Mouse (Mus musculus): ENCODE data around the gene Sall4.

Gene Sall4

GRCm38 (mm10) chr2:168767582-168767981, at the start of gene Sall4:
Gene Sall4, minus strand, starts transcription at chr2:168767943.
- no peak for DNase-seq (ENCODE audit: low read depth, low spot score)

- DNase-seq (ENCODE audit: low read depth, low spot score), result no peak
Observed at GRCm38 (mm10) chr2:168813243-168813642, 45.5 kb upstream of the Sall4 start.

DNA sequence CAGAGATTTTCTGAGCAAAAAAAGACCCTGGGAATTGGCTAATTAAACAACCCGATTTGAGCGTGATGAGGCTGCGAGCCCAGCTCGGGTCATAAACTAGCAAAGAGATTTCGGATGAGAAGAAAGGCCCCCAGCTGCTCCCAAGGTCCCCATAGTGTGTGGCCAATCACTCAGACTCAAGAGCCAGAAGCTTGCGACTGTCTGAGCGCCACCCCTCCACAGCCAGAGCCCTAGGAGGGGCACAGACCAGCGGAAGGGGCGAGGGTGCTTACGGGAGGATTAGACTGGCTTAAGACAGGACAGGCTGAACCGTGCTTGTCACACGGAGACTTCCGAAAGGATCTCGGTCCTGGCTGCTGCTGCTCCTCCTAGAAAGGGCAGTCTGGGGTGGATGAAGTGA, 42.2 kb upstream of the Sall4 start:
- DNase-seq (ENCODE audit: low read depth, low spot score), result peak; percentile 1

- no peak for DNase-seq (ENCODE audit: low read depth, low spot score)
Observed at GRCm38 (mm10) chr2:168807681-168808080, 39.9 kb upstream of the Sall4 start.

DNA sequence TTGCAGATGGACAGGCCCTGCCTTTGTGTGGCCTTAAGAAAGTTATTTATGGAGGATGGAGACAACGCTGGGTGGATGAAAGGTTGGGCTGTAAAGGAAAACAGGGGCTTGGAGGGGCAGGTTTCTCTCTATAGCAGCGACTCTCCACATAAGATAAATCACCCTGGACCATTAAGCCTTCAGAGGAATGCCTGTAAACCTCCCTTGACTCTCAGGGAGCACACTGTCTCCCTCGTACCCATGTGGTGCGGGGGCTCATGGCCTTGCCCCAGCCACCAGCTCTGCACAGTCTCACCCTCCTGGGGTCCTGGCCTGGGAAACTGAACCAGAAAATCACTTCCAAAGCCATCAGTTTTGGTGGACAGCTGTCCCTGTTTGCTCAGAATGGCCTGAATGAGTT, 36.1 kb upstream of the Sall4 start:
- DNase-seq (ENCODE audit: low read depth, low spot score), result no peak

GRCm38 (mm10) chr2:168799326-168799725, 31.6 kb upstream of the Sall4 start:
- no peak for DNase-seq (ENCODE audit: low read depth, low spot score)

GRCm38 (mm10) chr2:168798921-168799320, 31.2 kb upstream of the Sall4 start:
- no peak for DNase-seq (ENCODE audit: low read depth, low spot score)

DNA sequence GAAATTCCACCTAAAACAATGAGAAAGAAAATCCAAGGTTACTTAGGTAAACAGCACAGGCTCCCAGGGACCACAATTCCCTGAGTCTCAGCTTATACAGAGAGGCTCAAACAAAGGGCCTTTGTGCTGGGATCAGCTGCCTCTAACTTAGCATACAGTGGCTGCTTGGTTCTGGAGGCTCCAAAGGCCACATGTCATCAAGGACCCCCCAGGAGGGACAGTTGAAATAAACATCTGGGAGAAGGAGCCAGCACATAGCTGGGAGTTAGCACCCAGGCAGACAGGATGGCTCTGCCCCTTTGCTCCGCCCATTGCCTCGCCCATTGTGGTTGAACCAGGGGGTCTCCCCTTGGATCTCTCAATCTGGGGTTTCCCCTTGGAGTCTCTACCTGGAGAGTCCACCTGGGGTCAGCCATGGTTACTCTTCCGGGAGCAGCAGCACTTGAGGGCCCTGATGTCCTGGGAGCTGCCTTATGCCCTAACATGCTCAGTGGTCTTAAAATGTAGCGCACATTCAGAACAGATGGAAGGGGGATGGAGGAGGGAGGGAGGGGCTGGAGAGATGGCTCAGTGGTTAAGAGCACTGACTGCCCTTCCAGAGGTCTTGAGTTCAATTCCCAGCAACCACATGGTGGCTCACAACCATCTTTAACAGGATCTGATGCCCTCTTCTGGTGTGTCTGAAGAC, 23.5 kb upstream of the Sall4 start:
- DNase-seq (ENCODE audit: low read depth, low spot score), result no peak

DNA sequence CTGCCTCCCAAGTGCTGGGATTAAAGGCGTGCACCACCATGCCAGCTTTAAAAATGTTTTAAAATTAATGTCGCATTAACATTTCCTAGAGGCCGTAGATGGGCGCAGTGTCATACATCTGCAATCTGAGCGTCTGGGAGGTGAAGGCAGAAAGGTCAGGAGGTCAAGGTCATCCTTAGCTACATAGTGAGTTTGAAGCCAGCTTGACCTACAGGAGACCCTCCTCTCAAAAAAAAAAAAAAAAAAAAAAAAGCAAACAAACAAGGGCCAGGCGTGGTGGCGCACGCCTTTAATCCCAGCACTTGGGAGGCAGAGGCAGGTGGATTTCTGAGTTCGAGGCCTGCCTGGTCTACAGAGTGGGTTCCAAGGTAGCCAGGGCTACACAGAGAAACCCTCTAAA, 18.4 kb upstream of the Sall4 start:
- no peak for DNase-seq (ENCODE audit: low read depth, low spot score)

DNA sequence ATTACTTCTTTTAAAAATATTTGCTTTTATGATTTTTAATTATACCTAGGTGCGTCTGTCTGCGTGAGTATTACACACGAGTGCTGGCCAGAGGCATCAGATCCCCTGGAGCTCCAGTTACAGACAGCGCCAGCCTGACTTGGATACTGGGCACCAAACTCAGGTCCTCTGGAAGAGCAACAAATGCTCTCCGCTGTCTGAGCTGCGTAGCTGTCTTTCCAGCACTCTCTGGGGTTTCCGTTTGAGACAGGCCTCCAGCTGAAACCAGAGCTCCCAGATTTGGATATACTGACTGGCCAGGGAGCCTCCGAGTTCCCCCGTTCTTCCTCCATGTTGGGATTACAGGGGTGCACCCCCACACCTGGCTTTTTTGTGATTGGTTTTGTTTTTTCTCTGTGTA, 12.9 kb upstream of the Sall4 start:
- DNase-seq (ENCODE audit: low read depth, low spot score), result no peak

- DNase-seq (ENCODE audit: low read depth, low spot score), result no peak
Observed at GRCm38 (mm10) chr2:168780024-168780423, 12.3 kb upstream of the Sall4 start.

DNA sequence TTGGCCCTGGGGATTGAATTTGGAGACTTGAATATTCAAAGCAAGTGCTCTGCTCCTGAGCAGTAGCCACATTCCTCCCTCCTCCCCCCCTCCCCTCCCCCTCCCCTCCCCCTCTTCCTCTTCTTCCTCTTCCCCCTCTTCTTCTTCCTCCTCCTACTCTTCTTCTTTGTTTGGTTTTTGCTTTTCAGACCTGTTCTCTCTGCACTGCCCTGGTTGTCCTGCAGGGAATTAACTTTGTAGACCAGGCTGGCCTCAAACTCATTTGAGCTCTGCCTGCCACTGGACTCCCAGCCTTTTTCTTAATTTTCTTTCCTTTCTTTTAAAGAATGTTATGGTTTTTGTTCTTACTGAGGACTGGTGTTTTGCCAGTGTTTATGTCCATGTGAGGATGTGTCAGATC, 9.7 kb upstream of the Sall4 start:
- DNase-seq (ENCODE audit: low read depth, low spot score), result no peak

DNA sequence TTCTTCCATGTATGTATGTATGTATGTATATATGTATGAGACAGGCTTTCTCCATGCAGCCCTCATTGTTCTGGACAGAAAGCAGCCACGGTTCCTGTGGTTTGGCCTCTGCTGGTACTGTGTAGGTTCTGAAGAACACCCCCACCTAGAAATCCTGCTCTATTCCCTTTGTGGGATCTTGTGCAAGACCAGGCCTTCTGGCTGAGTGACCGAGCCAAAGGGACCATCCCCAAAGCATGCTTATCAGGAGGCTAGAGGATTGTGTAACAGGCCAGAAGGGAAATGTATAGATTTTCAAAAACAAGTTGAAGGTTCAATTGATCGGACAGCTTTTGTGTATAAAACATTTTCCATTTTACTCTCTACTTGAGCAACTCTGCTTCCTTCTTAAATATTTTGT, 8.5 kb upstream of the Sall4 start:
- no peak for DNase-seq (ENCODE audit: low read depth, low spot score)

DNA sequence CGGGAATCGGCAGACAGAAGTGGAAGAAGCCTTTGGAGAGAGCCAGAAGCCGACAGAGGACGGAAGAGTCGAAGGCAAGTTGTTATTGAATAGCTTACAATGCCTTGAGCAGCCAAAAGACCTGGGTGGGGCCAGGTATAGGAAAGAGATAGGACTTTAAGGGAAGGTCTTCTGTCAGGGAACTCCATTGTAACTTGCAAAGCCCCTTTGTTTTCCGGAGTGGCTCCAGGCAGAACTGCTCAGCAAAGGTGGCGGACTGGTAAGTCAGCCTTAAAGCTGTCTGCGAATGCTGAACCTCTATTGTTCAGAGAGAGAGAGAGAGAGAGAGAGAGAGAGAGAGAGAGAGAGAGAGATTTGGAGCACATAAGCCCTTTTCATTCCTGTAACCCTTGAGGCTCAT, 1.5 kb upstream of the Sall4 start:
- DNase-seq (ENCODE audit: low read depth, low spot score), result no peak

DNA sequence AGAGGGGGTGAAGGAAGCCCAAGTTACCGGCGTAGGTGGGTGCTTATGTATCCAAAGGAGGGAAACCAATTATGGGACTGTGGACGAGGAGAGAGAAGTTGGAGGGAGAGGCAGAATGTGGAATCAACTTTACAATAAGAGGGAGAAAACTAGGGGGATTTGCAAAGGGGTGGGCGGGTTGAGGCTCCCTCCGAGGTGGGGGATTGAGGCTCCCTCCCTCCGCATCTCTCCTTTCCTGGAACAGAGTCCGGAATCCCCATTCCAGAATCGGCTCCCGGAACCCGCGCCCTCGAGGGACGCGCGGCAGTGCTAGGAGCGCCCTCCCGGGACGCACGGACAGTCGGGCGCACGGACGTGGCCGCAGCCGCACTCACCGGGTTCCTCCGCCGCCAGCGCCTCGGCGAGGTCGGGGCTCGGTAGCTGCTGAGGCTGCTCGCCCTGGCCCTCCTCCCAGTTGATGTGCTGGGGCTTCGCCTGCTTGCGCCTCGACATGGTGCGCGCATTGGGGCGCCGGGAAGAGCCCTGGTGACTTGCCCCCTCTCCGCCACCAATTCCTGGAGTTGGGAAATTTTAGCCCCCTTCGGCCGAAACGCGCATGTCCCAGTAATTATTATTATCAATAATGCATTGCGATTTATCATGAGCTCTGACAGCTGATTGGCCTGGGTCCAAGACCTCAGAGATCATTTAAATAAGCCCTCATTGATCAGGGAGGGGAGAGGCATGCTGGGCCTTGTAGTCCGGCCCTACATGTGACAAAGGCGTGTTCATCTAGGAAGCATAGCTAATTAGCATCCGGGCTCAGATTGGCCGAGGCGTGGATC, 993 bp downstream of the Sall4 start:
- no peak for DNase-seq (ENCODE audit: low read depth, low spot score)

- DNase-seq (ENCODE audit: low read depth, low spot score), result no peak
Observed at GRCm38 (mm10) chr2:168765696-168766537, 1.8 kb downstream of the Sall4 start.

GRCm38 (mm10) chr2:168765065-168765681, 2.6 kb downstream of the Sall4 start:
- no peak for DNase-seq (ENCODE audit: low read depth, low spot score)

DNA sequence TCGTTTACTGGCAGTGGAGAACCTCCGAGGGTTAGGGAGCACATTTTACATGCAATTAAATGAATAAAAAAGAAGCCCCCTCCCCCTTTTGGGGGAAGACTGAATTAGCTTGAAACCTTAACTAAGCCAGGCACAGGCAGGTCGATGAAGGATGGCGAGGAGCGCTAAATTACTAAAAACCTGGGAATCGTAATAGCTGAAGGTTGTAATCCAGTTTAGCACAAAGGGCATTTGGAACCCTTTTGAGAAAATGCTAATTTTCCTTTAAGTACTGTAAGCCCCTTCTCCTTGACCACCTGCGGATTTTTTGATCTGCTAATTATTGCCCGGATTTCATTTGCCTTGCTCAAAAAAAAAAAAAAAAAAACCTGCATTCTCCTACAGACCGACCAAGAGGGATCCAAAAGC, 3.3 kb downstream of the Sall4 start:
- no peak for DNase-seq (ENCODE audit: low read depth, low spot score)

DNA sequence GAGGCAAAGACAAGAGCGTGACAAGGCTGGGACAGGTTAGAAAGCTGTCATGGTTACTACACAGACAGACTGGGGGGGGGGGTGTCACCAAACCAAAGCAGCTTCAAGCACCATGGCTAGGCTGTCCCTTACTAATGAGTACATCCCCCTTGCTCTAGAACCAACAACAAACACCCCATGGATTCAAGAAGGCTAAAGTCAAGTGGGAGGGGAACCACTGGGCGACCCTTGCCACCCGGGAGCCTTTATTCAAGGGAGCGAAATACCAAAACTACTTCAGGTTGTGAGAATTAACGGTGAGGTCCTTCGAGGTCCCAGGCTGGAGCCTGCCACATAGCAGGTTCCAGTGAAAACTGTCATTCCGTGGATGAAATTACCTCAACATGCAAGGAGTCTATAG, 4.0 kb downstream of the Sall4 start:
- DNase-seq (ENCODE audit: low read depth, low spot score), result no peak

DNA sequence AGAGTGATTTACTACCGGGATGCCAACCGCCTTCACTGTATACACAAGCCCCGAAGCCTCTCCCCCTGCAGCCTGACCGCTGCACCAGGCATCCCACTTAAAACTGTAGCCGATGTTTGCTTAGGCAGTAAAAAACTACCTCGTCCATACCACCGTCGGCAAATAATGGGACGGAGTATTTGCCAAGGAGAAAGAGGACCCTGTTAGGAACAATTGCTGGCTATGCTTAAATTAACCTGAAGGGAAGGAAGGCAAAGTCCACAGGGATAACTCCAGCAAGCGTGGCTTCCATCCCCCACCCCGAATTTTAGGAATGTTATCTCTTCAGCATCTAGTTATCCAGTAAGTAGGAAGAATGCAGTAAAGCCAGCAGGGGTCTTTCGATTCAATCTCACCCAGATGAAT, 5.3 kb downstream of the Sall4 start:
- DNase-seq (ENCODE audit: low read depth, low spot score), result no peak

GRCm38 (mm10) chr2:168761954-168762353, 5.8 kb downstream of the Sall4 start:
- no peak for DNase-seq (ENCODE audit: low read depth, low spot score)

- no peak for DNase-seq (ENCODE audit: low read depth, low spot score)
Observed at GRCm38 (mm10) chr2:168761141-168761540, 6.6 kb downstream of the Sall4 start.

Measured in retina, adult 2 months (tissue).